Mouse (Mus musculus) heart, postnatal 0 days (tissue): ENCODE results near the gene Zfyve19. TPM values are rescaled to one million over a fixed set of nuclear protein-coding genes. Genes with fewer than 3 reads are reported as not detected.

Experiments used
- ATAC-seq: fragments of 200-750 bp; cut with Nextera tagmentation; 2 replicates; pipeline ENCODE4 v1.8.0; 2017; ENCODE audit warnings: low read depth, moderate number of reproducible peaks, moderate library complexity; ENCODE audit not compliant: insufficient read depth
- DNase-seq: peaks from one replicate; pipeline ENCODE4 v3.0.0-alpha.2; 2016; ENCODE audit warnings: low spot score
- H3K27ac ChIP-seq: fragments of 300-500 bp; sonication (generic); 2 replicates; pipeline ENCODE4 v1.5.1; 2014; ENCODE audit warnings: low read depth, mild to moderate bottlenecking
- H3K27me3 ChIP-seq: fragments of 300-500 bp; sonication (generic); 2 replicates; pipeline ENCODE4 v1.6.1; 2014; ENCODE audit warnings: low read length, mixed read lengths; ENCODE audit not compliant: control insufficient read depth, insufficient read depth
- H3K36me3 ChIP-seq: fragments of 300-500 bp; sonication (generic); replicated peaks from 2 replicates; pipeline ENCODE4 v1.6.1; 2014; ENCODE audit warnings: low read length, mixed read lengths; ENCODE audit not compliant: control insufficient read depth, insufficient read depth
- H3K4me1 ChIP-seq: fragments of 300-500 bp; sonication (generic); 2 replicates; pipeline ENCODE4 v1.6.1; 2014; ENCODE audit warnings: antibody characterized with exemption; ENCODE audit not compliant: control insufficient read depth, insufficient read depth
- H3K4me2 ChIP-seq: fragments of 300-500 bp; sonication (generic); 2 replicates; pipeline ENCODE4 v1.6.1; 2014; ENCODE audit warnings: low read depth, mild to moderate bottlenecking, low read length, moderate library complexity
- H3K4me3 ChIP-seq: fragments of 300-500 bp; sonication (generic); 2 replicates; pipeline ENCODE4 v1.5.1; 2014; ENCODE audit warnings: low read depth, low read length
- H3K9ac ChIP-seq: fragments of 300-500 bp; sonication (generic); replicated peaks from 2 replicates; pipeline ENCODE4 v1.6.1; 2014; ENCODE audit warnings: low read depth, low read length, mixed read lengths
- H3K9me3 ChIP-seq: fragments of 300-500 bp; sonication (generic); replicated peaks from 2 replicates; pipeline ENCODE4 v1.6.1; 2016; ENCODE audit warnings: low read length; ENCODE audit not compliant: control insufficient read depth
- CTCF ChIP-seq: IDR thresholded peaks from 2 replicates; pipeline ENCODE4 v1.5.1; 2016; ENCODE audit warnings: antibody characterized with exemption, control low read depth, low read depth
- EP300 ChIP-seq: IDR thresholded peaks from 2 replicates; pipeline ENCODE4 v1.6.1; 2016; ENCODE audit warnings: antibody characterized with exemption, low read depth
- WGBS: fragments of 180-500 bp; shearing (Covaris S2); extraction: QIAGEN DNeasy Blood & Tissue Kit; methylation state at CpG from one replicate; pipeline ENCODE4 v1.1.7; 2014; 5-methylcytosine and 5-hydroxymethylcytosine counted together
- polyA plus RNA-seq: library from polyadenylated mRNA; unstranded; fragments of >200 nt; fragmentation: Nextera tagmentation; extraction: Ambion mirVana; gene quantifications from 2 replicates; pipeline ENCODE4 v1.2.1, GENCODE M21; 2015
- total RNA-seq: library from RNA; depleted of rRNA; stranded (reverse); fragments of >200 nt; gene quantifications from 2 replicates; pipeline ENCODE4 v1.2.3, GENCODE M21; 2014; ENCODE audit warnings: low replicate concordance; rRNA removed

The Zfyve19 gene
- total and polyA plus RNA-seq, 2 experiments from 2014 or later = 17.7 to 26.9 TPM

- DNase-seq (no peak), ATAC-seq (no peak)
- H3K4me3 ChIP-seq = no peak overlapping the region
- H3K36me3 ChIP-seq = no peaks in the 10 kb centered on the region
- H3K4me2 ChIP-seq = no peak overlapping the region
- no peaks in the 10 kb centered on the region for H3K4me1 ChIP-seq
- H3K9me3 ChIP-seq = no peaks in the 10 kb centered on the region
- no peak for TF ChIP-seq CTCF
- TF ChIP-seq EP300 = no peak
- WGBS = 20% methylated on average over 7 of the region's 7 CpGs
- H3K9ac ChIP-seq = no peak overlapping the region
- H3K27me3 ChIP-seq = peaks cover 14% of the 10 kb centered on the region; the same call in 1 of the 2 replicates
- H3K27ac ChIP-seq = no peak overlapping the region
These were observed 46.6 kb downstream of the Zfyve19 start for GRCm38 (mm10) chr2:119254976-119255375.

GRCm38 (mm10) chr2:119260518-119260917 is 52.1 kb downstream of the Zfyve19 start:
- no peak for ATAC-seq
- 65% methylated on average over 1 of the region's 1 CpGs for WGBS
- H3K9ac ChIP-seq = no peak overlapping the region

GRCm38 (mm10) chr2:119261326-119261725 is 52.9 kb downstream of the Zfyve19 start:
- no peak for DNase-seq
- Histone ChIP-seq H3K4me2 (no peak overlapping the region), H3K4me1 (no peaks in the 10 kb centered on the region), H3K4me3 (no peak overlapping the region), H3K27ac (no peak overlapping the region), H3K9me3 (no peaks in the 10 kb centered on the region), H3K9ac (no peak overlapping the region), H3K27me3 (0 out of 2 replicates have a peak, but pooled peaks cover 3% of the 10 kb centered on the region), H3K36me3 (no peaks in the 10 kb centered on the region)
- TF ChIP-seq CTCF (no peak), EP300 (no peak)
- ATAC-seq = no peak
- 15% methylated on average over 2 of the region's 2 CpGs for WGBS

More at GRCm38 (mm10) chr2:119260518-119260917, 52.1 kb downstream of the Zfyve19 start:
- Histone ChIP-seq H3K4me2 (no peak overlapping the region), H3K27ac (no peak overlapping the region), H3K4me3 (no peak overlapping the region), H3K27me3 (0 out of 2 replicates have a peak, but pooled peaks cover 3% of the 10 kb centered on the region), H3K36me3 (no peaks in the 10 kb centered on the region), H3K4me1 (no peaks in the 10 kb centered on the region), H3K9me3 (no peaks in the 10 kb centered on the region)
- no peak for DNase-seq
- TF ChIP-seq CTCF = no peak
- no peak for TF ChIP-seq EP300

GRCm38 (mm10) chr2:119262978-119263377 is 54.6 kb downstream of the Zfyve19 start:
- peak overlapping the region; percentile 48 for H3K4me2 ChIP-seq
- peak; percentile 50 for DNase-seq

GRCm38 (mm10) chr2:119263813-119264212 is 55.4 kb downstream of the Zfyve19 start:
- Histone ChIP-seq H3K27ac (no peak overlapping the region), H3K9ac (no peak overlapping the region), H3K9me3 (no peaks in the 10 kb centered on the region), H3K36me3 (no peaks in the 10 kb centered on the region), H3K4me3 (no peak overlapping the region), H3K4me2 (no peak overlapping the region), H3K27me3 (peaks cover under 1% of the 10 kb centered on the region; the same call in 1 of the 2 replicates), H3K4me1 (no peaks in the 10 kb centered on the region)
- TF ChIP-seq CTCF = no peak
- TF ChIP-seq EP300 = no peak
- ATAC-seq (no peak), DNase-seq (no peak)
- 66% methylated on average over 5 of the region's 5 CpGs for WGBS

More at GRCm38 (mm10) chr2:119262978-119263377, 54.6 kb downstream of the Zfyve19 start:
- 17% methylated on average over 8 of the region's 8 CpGs for WGBS
- Histone ChIP-seq H3K9me3 (no peaks in the 10 kb centered on the region), H3K27ac (no peak overlapping the region), H3K9ac (no peak overlapping the region), H3K36me3 (no peaks in the 10 kb centered on the region), H3K27me3 (no peaks in the 10 kb centered on the region), H3K4me3 (peak overlapping the region; percentile 10), H3K4me1 (no peaks in the 10 kb centered on the region)
- ATAC-seq = peak; percentile 72
- no peak for TF ChIP-seq EP300
- no peak for TF ChIP-seq CTCF

Other genes with a start within 250 kb of the Zfyve19 start
- gene Ccdc32, start 179.2 kb upstream of the Zfyve19 start, total RNA-seq = 14.7 and 19.1 TPM in 2 replicates
- gene Ccdc32, start 179.2 kb upstream of the Zfyve19 start, polyA plus RNA-seq = 20.7 and 21.1 TPM in 2 replicates
- 8.8 and 14.3 TPM in 2 replicates for gene Rpusd2, start 173.8 kb upstream of the Zfyve19 start, total RNA-seq
- gene Rpusd2, start 173.8 kb upstream of the Zfyve19 start, polyA plus RNA-seq = 2.6 and 3.3 TPM in 2 replicates
- gene Knl1, start 161.5 kb upstream of the Zfyve19 start, total RNA-seq = 9.1 and 50.5 TPM in 2 replicates
- gene Knl1, start 161.5 kb upstream of the Zfyve19 start, polyA plus RNA-seq = 12.6 and 14.5 TPM in 2 replicates
- gene Rad51, start 95.8 kb upstream of the Zfyve19 start, total RNA-seq = 2.7 and 10.9 TPM in 2 replicates
- 7.7 and 8.1 TPM in 2 replicates for gene Rad51, start 95.8 kb upstream of the Zfyve19 start, polyA plus RNA-seq
- 17.0 and 24.2 TPM in 2 replicates for gene Rmdn3, start 51.6 kb upstream of the Zfyve19 start, total RNA-seq
- gene Rmdn3, start 51.6 kb upstream of the Zfyve19 start, polyA plus RNA-seq = 14.4 and 14.6 TPM in 2 replicates
- 1.5 and 12.0 TPM in 2 replicates for gene Gchfr, start 40.8 kb upstream of the Zfyve19 start, total RNA-seq
- 5.6 and 5.7 TPM in 2 replicates for gene Gchfr, start 40.8 kb upstream of the Zfyve19 start, polyA plus RNA-seq
- gene Gm14137, start 34.1 kb upstream of the Zfyve19 start, total RNA-seq = not detected in 2 replicates
- 0.07 and 0.12 TPM in 2 replicates for gene Gm14137, start 34.1 kb upstream of the Zfyve19 start, polyA plus RNA-seq
- 8.4 and 18.7 TPM in 2 replicates for gene Dnajc17, start 178 bp downstream of the Zfyve19 start, total RNA-seq
- gene Dnajc17, start 178 bp downstream of the Zfyve19 start, polyA plus RNA-seq = 8.8 and 9.1 TPM in 2 replicates
- not detected in 2 replicates for gene Ppp1r14d, start 21.3 kb downstream of the Zfyve19 start, total RNA-seq
- gene Ppp1r14d, start 21.3 kb downstream of the Zfyve19 start, polyA plus RNA-seq = not detected in 2 replicates
- 11.6 and 11.7 TPM in 2 replicates for gene Spint1, start 28.7 kb downstream of the Zfyve19 start, total RNA-seq
- gene Spint1, start 28.7 kb downstream of the Zfyve19 start, polyA plus RNA-seq = 0.14 and 0.34 TPM in 2 replicates
- 3.4 TPM in 1 of 2 replicates, not detected in the other for gene Rhov, start 62.7 kb downstream of the Zfyve19 start, total RNA-seq
- 0.19 TPM in 1 of 2 replicates, not detected in the other for gene Rhov, start 62.7 kb downstream of the Zfyve19 start, polyA plus RNA-seq
- gene Vps18, start 80.1 kb downstream of the Zfyve19 start, total RNA-seq = 14.3 and 16.2 TPM in 2 replicates
- 8.0 and 8.3 TPM in 2 replicates for gene Vps18, start 80.1 kb downstream of the Zfyve19 start, polyA plus RNA-seq
- gene Dll4, start 117.2 kb downstream of the Zfyve19 start, total RNA-seq = 5.0 and 6.6 TPM in 2 replicates
- 5.7 and 6.2 TPM in 2 replicates for gene Dll4, start 117.2 kb downstream of the Zfyve19 start, polyA plus RNA-seq
- 0.11 and 0.27 TPM in 2 replicates for gene Chac1, start 142.6 kb downstream of the Zfyve19 start, total RNA-seq
- 0.30 and 0.52 TPM in 2 replicates for gene Chac1, start 142.6 kb downstream of the Zfyve19 start, polyA plus RNA-seq